Mouse (Mus musculus): Measurements from ENCODE around the gene Gm29644.
"Not testable (repeated sequence)": the region's sequence is repeated elsewhere in the genome, so short reads cannot be mapped to it uniquely, and the experiment has no call there.

The Gm29644 gene

DNA sequence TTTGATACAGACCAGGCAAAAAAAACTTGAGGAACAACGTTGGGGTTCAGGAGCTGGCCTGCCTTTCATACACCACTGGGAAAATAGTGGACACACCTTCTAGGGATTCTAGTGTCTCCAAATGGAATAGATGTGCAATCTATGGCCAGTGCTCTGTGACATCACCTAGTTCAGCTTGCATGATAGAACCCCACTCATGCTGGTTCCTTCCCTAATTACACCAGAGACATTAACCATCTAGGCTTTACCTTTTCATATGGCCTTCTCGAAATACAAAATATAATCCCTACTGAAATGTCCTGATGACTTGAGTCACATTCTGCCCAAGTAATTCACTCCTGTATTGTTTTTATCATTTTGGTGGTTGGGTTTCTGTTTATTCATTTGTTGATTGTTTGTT lies at the start of gene Gm29644, which contains the start of gene Gm29423:
Gene Gm29644 (minus strand): TSS at position 157 of the 400 bp plus-strand sequence.
Gene Gm29423 (minus strand): TSS at position 101 of the 400 bp plus-strand sequence.
- not testable (repeated sequence) for DNase-seq

DNA sequence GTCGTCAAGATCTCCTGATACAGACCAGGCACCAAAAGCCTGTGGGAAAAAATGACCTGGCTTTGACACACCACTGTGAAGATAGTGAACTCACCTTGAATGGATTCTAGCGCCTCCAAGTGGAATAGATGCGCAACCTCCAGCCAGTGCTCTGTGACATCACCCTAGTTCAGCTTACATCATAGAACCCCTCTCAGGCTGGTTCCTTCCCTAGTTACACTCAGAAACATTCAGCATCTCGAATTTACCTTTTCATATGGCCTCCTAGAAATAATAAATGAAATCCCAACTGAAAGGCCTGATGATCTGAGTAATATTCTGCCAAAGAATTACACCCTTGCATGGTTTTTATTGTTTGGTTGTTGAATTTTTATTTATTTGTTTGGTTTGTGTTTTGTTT lies 29.6 kb downstream of the Gm29644 start, which contains the start of gene Gm21118:
Gene Gm21118 (minus strand): TSS at position 101 of the 400 bp plus-strand sequence.
- not testable (repeated sequence) for DNase-seq

Data from cerebellum, adult 18-20 months (tissue).